Mouse (Mus musculus) embryonic facial prominence, embryonic 13.5 days (tissue): ENCODE measurements around the gene Pex6. TPM values are rescaled to one million over a fixed set of nuclear protein-coding genes. Genes with fewer than 3 reads are reported as not detected.

ENCODE experiments used
- ATAC-seq: fragments of 200-750 bp; cut with Nextera tagmentation; 2 replicates; pipeline ENCODE4 v1.8.0; 2017; ENCODE audit warnings: low read depth; ENCODE audit not compliant: insufficient number of reproducible peaks, insufficient read depth, low FRiP score, low TSS enrichment
- H3K27ac ChIP-seq: fragments of 300-500 bp; sonication (generic); 2 replicates; pipeline ENCODE4 v1.5.1; 2015; ENCODE audit warnings: moderate library complexity, mild to moderate bottlenecking, inconsistent platforms
- H3K27me3 ChIP-seq: fragments of 300-500 bp; sonication (generic); 2 replicates; pipeline ENCODE4 v1.6.1; 2015; ENCODE audit warnings: mild to moderate bottlenecking, inconsistent platforms
- H3K36me3 ChIP-seq: fragments of 300-500 bp; sonication (generic); 2 replicates; pipeline ENCODE4 v1.6.1; 2015; ENCODE audit warnings: mild to moderate bottlenecking, inconsistent platforms
- H3K4me1 ChIP-seq: fragments of 300-500 bp; sonication (generic); 2 replicates; pipeline ENCODE4 v1.6.1; 2015; ENCODE audit warnings: inconsistent platforms
- H3K4me2 ChIP-seq: fragments of 300-500 bp; sonication (generic); 2 replicates; pipeline ENCODE4 v1.6.1; 2015; ENCODE audit warnings: moderate library complexity, mild to moderate bottlenecking, inconsistent platforms
- H3K4me3 ChIP-seq: fragments of 300-500 bp; sonication (generic); 2 replicates; pipeline ENCODE4 v1.5.1; 2015; ENCODE audit warnings: mild to moderate bottlenecking, inconsistent platforms
- H3K9ac ChIP-seq: fragments of 300-500 bp; sonication (generic); 2 replicates; pipeline ENCODE4 v1.6.1; 2015; ENCODE audit warnings: mild to moderate bottlenecking, inconsistent platforms
- H3K9me3 ChIP-seq: fragments of 300-500 bp; sonication (generic); 2 replicates; pipeline ENCODE4 v1.6.1; 2016; ENCODE audit warnings: inconsistent platforms
- WGBS: fragments of 180-500 bp; shearing (Covaris S2); methylation state at CpG from one replicate; pipeline ENCODE4 v1.1.7; 2015; ENCODE audit warnings: mixed read lengths; 5-methylcytosine and 5-hydroxymethylcytosine counted together
- polyA plus RNA-seq: library from polyadenylated mRNA; unstranded; fragments of >200 nt; fragmentation: Nextera tagmentation; extraction: Ambion mirVana; gene quantifications from 2 replicates; pipeline ENCODE4 v1.2.1, GENCODE M21; 2015

The Pex6 gene
- polyA plus RNA-seq, 1 experiment from 2014 or later, result 32.4 TPM

DNA sequence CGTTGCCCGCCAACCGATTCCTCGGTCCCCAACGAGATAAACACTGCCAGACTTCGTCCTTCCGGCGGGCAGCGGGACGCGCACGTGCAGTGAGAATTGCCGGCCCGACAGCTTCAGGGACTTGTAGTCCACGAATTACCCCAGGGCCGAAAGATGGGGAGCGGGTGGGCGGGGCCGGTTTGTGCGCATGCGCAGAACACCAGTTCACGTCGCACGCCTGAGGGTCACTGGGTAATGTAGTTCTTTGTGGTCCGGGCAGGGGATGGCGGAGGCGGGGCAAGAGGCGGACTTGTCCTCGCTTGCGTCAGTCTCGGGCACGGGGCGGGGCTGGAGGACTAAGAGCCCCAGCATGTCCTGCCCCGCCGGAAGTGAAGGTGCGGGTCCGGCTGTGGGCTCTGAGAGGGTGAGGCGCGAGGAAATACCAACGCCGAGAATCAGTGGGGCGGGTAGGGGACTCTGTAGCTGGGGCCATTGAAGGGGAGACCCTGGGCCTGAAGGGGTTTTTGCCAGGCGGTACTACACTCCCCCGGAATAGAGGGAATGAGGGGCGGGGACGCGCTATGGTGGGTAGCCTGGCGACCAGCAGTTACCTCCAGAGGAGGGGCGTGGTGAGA lies 30.4 kb upstream of the Pex6 start, which contains the start of gene Klhdc3:
Gene Klhdc3, minus strand, starts transcription at position 155 of the 614 bp plus-strand sequence.
- WGBS, result under 1% methylated on average over 49 of the region's 49 CpGs

DNA sequence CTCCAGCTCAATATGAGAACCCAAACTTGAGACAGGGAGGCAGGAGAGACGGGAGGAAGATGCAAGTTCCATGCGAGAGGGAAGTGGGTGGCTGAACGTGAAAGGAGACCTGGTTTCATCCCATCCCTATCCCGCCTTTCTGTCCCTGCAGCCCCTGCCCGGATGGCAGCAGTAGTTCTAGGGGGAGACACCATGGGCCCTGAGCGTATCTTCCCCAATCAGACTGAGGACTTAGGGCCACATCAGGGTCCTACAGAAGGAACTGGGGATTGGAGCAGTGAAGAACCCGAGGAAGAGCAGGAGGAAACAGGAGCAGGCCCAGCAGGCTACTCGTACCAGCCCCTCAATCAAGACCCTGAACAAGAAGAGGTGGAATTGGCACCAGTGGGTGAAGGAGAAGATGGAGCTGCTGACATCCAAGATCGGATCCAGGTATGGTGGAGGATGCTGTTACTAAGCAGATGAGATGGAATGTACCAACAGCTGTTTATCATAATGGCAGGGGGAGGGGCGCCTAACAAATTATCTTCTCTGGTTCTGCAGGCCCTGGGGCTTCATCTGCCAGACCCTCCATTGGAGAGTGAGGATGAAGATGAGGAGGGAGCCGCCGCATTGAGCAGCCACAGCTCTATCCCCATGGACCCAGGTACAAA lies 29.7 kb upstream of the Pex6 start:
- H3K27ac ChIP-seq, result peak overlapping the region; percentile 84
- no peaks in the 10 kb centered on the region for H3K9me3 ChIP-seq
- WGBS, result 11% methylated on average over 12 of the region's 12 CpGs
- no peak for ATAC-seq
- peak overlapping the region; percentile 95 for H3K4me2 ChIP-seq
- H3K4me3 ChIP-seq, result peak overlapping the region; percentile 89
- H3K27me3 ChIP-seq, result no peaks in the 10 kb centered on the region
- peaks cover 27% of the 10 kb centered on the region for H3K4me1 ChIP-seq
- H3K9ac ChIP-seq, result peak overlapping the region; percentile 84
- peaks cover 60% of the 10 kb centered on the region for H3K36me3 ChIP-seq

More for the DNA sequence above, 30.4 kb upstream of the Pex6 start, which contains the start of gene Klhdc3:
- Histone ChIP-seq H3K9ac (peak within 1 kb of the TSS; percentile 84), H3K4me1 (peaks cover 27% of the 10 kb centered on the region), H3K36me3 (peaks cover 60% of the 10 kb centered on the region), H3K4me2 (peak within 1 kb of the TSS; percentile 95), H3K27ac (peak within 1 kb of the TSS; percentile 90), H3K9me3 (no peaks in the 10 kb centered on the region), H3K4me3 (peak within 1 kb of the TSS; percentile 89), H3K27me3 (no peaks in the 10 kb centered on the region)
- ATAC-seq, result peak; percentile 94

- H3K4me3 ChIP-seq, result no peak overlapping the region
- H3K36me3 ChIP-seq, result peaks cover 59% of the 10 kb centered on the region
- peaks cover 27% of the 10 kb centered on the region for H3K4me1 ChIP-seq
- no peaks in the 10 kb centered on the region for H3K9me3 ChIP-seq
- WGBS, result 81% methylated on average over 16 of the region's 16 CpGs
- H3K4me2 ChIP-seq, result no peak overlapping the region
- no peak for ATAC-seq
- H3K9ac ChIP-seq, result no peak overlapping the region
- no peak overlapping the region for H3K27ac ChIP-seq
- H3K27me3 ChIP-seq, result no peaks in the 10 kb centered on the region
These were observed 28.4 kb upstream of the Pex6 start for GRCm38 (mm10) chr17:46682654-46683389.

- WGBS, result 91% methylated on average over 6 of the region's 6 CpGs
- Histone ChIP-seq H3K27ac (no peak overlapping the region), H3K4me2 (no peak overlapping the region), H3K9me3 (no peaks in the 10 kb centered on the region), H3K4me3 (no peak overlapping the region), H3K27me3 (no peaks in the 10 kb centered on the region), H3K4me1 (peaks cover 9% of the 10 kb centered on the region), H3K36me3 (peaks cover 53% of the 10 kb centered on the region), H3K9ac (no peak overlapping the region)
- ATAC-seq, result no peak
These were observed 25.4 kb upstream of the Pex6 start for GRCm38 (mm10) chr17:46685913-46686312.

- Histone ChIP-seq H3K4me2 (no peak overlapping the region), H3K4me3 (no peak overlapping the region), H3K4me1 (no peaks in the 10 kb centered on the region), H3K9ac (no peak overlapping the region), H3K36me3 (peaks cover 38% of the 10 kb centered on the region), H3K9me3 (no peaks in the 10 kb centered on the region), H3K27me3 (no peaks in the 10 kb centered on the region), H3K27ac (no peak overlapping the region)
- WGBS, result 96% methylated on average over 12 of the region's 12 CpGs
- ATAC-seq, result no peak
These were observed 20.6 kb upstream of the Pex6 start for GRCm38 (mm10) chr17:46690665-46691064.

DNA sequence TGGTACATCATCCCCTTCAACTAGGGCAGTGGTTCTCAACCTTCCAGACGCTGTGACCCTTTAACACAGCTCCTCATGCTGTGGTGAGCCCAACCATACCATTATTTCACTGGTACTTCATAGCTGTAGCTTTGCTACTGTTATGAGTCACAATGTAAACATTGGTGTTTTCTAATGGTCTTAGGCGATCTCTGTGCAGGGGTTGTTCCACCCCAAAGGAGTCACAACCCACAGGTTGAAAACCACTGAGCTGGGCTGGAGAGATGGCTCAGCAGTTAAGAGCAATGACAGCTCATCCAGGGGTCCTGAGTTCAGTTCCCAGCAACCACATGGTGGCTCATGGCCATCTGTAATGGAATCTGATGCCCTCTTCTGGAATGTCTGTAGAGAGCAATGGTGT lies 19.9 kb upstream of the Pex6 start:
- WGBS, result 88% methylated on average over 2 of the region's 2 CpGs
- Histone ChIP-seq H3K27me3 (no peaks in the 10 kb centered on the region), H3K4me2 (no peak overlapping the region), H3K4me1 (no peaks in the 10 kb centered on the region), H3K36me3 (peaks cover 38% of the 10 kb centered on the region), H3K9me3 (no peaks in the 10 kb centered on the region), H3K4me3 (no peak overlapping the region), H3K27ac (no peak overlapping the region), H3K9ac (no peak overlapping the region)
- ATAC-seq, result no peak

GRCm38 (mm10) chr17:46694517-46695063 lies 16.7 kb upstream of the Pex6 start:
- Histone ChIP-seq H3K27me3 (no peaks in the 10 kb centered on the region), H3K4me2 (no peak overlapping the region), H3K9me3 (no peaks in the 10 kb centered on the region), H3K4me1 (no peaks in the 10 kb centered on the region), H3K4me3 (no peak overlapping the region), H3K9ac (no peak overlapping the region), H3K27ac (no peak overlapping the region), H3K36me3 (peaks cover 48% of the 10 kb centered on the region)
- no peak for ATAC-seq
- WGBS, result 85% methylated on average over 1 of the region's 1 CpGs

GRCm38 (mm10) chr17:46698515-46698914 lies 12.7 kb upstream of the Pex6 start:
- no peaks in the 10 kb centered on the region for H3K27me3 ChIP-seq
- H3K36me3 ChIP-seq, result peaks cover 53% of the 10 kb centered on the region
- no peak overlapping the region for H3K4me3 ChIP-seq
- peaks cover 22% of the 10 kb centered on the region for H3K4me1 ChIP-seq
- WGBS, result 82% methylated on average over 6 of the region's 6 CpGs
- ATAC-seq, result no peak
- no peak overlapping the region for H3K9ac ChIP-seq
- H3K4me2 ChIP-seq, result no peak overlapping the region
- H3K27ac ChIP-seq, result no peak overlapping the region
- no peaks in the 10 kb centered on the region for H3K9me3 ChIP-seq

- Histone ChIP-seq H3K4me3 (no peak overlapping the region), H3K27me3 (no peaks in the 10 kb centered on the region), H3K9me3 (no peaks in the 10 kb centered on the region), H3K27ac (no peak overlapping the region), H3K4me1 (peaks cover 28% of the 10 kb centered on the region), H3K36me3 (peaks cover 50% of the 10 kb centered on the region), H3K4me2 (no peak overlapping the region), H3K9ac (no peak overlapping the region; the same call in 1 of the 2 replicates)
- WGBS, result 88% methylated on average over 5 of the region's 5 CpGs
- ATAC-seq, result no peak
These were observed 12.0 kb upstream of the Pex6 start for GRCm38 (mm10) chr17:46699245-46699644.

DNA sequence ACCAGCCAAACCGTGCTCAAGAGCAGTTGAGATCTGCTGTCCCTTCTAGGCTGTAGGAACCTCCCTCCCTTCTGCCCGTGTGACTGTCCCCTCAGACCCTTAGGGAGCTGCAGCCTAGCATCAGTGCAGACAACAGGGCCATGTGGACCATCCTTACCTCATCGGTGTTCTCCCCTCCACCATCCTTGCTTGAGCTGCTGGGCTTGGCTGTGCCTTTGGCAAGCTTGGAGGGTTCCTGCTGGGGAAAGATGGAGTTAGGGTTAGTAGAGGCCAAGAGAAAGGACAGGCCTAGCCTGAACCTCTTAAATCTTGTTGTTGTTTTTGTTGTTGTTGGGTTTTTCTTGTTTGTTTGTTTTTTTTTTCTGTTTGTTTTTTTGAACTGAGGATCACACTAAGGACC lies 11.4 kb upstream of the Pex6 start:
- Histone ChIP-seq H3K4me3 (no peak overlapping the region), H3K9me3 (no peaks in the 10 kb centered on the region), H3K4me1 (peaks cover 28% of the 10 kb centered on the region), H3K36me3 (peaks cover 48% of the 10 kb centered on the region), H3K27ac (no peak overlapping the region), H3K4me2 (no peak overlapping the region), H3K9ac (no peak overlapping the region), H3K27me3 (no peaks in the 10 kb centered on the region)
- WGBS, result 95% methylated on average over 3 of the region's 3 CpGs
- no peak for ATAC-seq

- Histone ChIP-seq H3K36me3 (peaks cover 39% of the 10 kb centered on the region), H3K9ac (0 out of 2 replicates have a peak overlapping the region, but pooled peaks have one; percentile 97), H3K4me3 (no peak overlapping the region), H3K4me1 (peaks cover 32% of the 10 kb centered on the region), H3K4me2 (peak overlapping the region; percentile 7; the same call in 1 of the 2 replicates), H3K9me3 (no peaks in the 10 kb centered on the region), H3K27me3 (no peaks in the 10 kb centered on the region), H3K27ac (no peak overlapping the region)
- ATAC-seq, result no peak
- WGBS, result 83% methylated on average over 12 of the region's 12 CpGs
These were observed 9.8 kb upstream of the Pex6 start for GRCm38 (mm10) chr17:46701489-46701888.
